ENCODE assay signal across 14 mouse cellular contexts in the genomic region with DNA sequence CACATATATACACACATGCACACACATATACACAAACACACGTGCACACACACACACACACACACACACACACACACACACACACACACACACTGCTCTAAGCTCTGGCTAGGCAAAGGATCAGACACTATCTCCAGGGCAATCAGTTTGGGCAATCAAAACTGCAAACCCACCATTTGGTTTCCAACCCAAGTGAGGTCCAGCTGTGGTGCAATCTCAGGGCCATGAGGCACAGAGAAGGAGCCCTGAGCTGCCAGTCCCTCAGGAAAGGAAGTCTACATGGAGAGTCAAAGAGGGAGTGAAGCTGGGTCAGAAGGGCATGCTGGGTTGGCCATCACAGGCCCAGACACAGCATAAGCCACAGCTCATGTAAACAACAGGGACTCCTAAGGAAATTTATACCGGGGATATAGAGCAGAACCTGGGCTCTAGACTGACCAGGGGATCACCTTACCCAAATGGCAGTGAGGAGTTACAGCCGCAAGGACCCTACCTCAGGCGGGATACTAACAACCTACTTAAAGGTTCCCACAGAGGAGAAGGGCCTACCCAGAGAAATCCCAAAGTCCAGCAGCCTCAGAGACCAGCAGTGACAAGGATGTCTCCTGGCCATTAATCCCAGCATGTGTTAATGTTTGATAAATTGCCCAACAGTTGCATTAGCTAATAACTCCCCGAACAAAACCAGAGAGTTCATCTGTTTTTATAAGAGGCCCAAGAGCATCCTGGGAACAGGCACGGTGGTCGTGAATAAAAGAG. TPM values are rescaled to one million over a fixed set of nuclear protein-coding genes. Genes with fewer than 3 reads are reported as not detected.
DNase-seq lines count a peak whose midpoint lies in the region; ATAC-seq and TF ChIP-seq lines count a peak whose summit lies in the region.
"Had no signal": no experiment of that assay in that cellular context is flagged by ENCODE, and none has a peak within 500 bp of the region (broad histone marks: within the 10 kb centered on the region; RNA-seq: fewer than 3 reads in every experiment).

No protein-coding gene starts in this region.

- no peak overlapping the region for H3K4me3 ChIP-seq in forebrain, embryonic 14.5 days (ENCODE audit: low read depth, low read length)
- no peak overlapping the region for H3K4me3 ChIP-seq in forebrain, embryonic 15.5 days
- no peak overlapping the region for H3K4me3 ChIP-seq in kidney, embryonic 15.5 days (replicated peaks)
- H3K4me3 ChIP-seq in stomach, embryonic 14.5 days (ENCODE audit: low read depth, low read length): no peak overlapping the region
- H3K4me3 ChIP-seq in stomach, postnatal 0 days (ENCODE audit: low read depth, low read length): no peak overlapping the region
- no peak overlapping the region for H3K4me3 ChIP-seq in limb, embryonic 15.5 days
- H3K4me3 ChIP-seq: heart, adult 2 months had no signal

- H3K27me3 ChIP-seq in forebrain, embryonic 14.5 days (replicated peaks; ENCODE audit: control insufficient read depth, insufficient read depth, low read length): no peaks in the 10 kb centered on the region
- H3K27me3 ChIP-seq in forebrain, embryonic 15.5 days: no peaks in the 10 kb centered on the region
- H3K27me3 ChIP-seq in kidney, embryonic 15.5 days: 0 out of 2 replicates have a peak, but pooled peaks cover 7% of the 10 kb centered on the region
- H3K27me3 ChIP-seq in stomach, embryonic 14.5 days (ENCODE audit: control insufficient read depth, insufficient read depth, low read length): no peaks in the 10 kb centered on the region
- H3K27me3 ChIP-seq in stomach, postnatal 0 days (ENCODE audit: control insufficient read depth, insufficient read depth, low read length): no peaks in the 10 kb centered on the region
- peaks cover 25% of the 10 kb centered on the region for H3K27me3 ChIP-seq in limb, embryonic 15.5 days

- no peak for ATAC-seq in forebrain, embryonic 14.5 days
- no peak for ATAC-seq in forebrain, embryonic 15.5 days (replicated peaks)
- ATAC-seq in kidney, embryonic 15.5 days (replicated peaks; ENCODE audit: low FRiP score): peak; percentile 23; the same call in 1 of the 2 replicates
- peak; percentile 5; the same call in 1 of the 2 replicates for ATAC-seq in stomach, embryonic 14.5 days (ENCODE audit: insufficient number of reproducible peaks, insufficient read depth, low FRiP score, low read depth)
- ATAC-seq in stomach, postnatal 0 days (ENCODE audit: low FRiP score, low TSS enrichment): no peak
- no peak for ATAC-seq in limb, embryonic 15.5 days (ENCODE audit: insufficient number of reproducible peaks, low FRiP score, low TSS enrichment, low read depth)

- no peak overlapping the region for H3K4me2 ChIP-seq in forebrain, embryonic 14.5 days (ENCODE audit: low read length)
- H3K4me2 ChIP-seq in forebrain, embryonic 15.5 days (replicated peaks): no peak overlapping the region
- no peak overlapping the region for H3K4me2 ChIP-seq in kidney, embryonic 15.5 days
- H3K4me2 ChIP-seq in stomach, embryonic 14.5 days (replicated peaks; ENCODE audit: low read depth, low read length): no peak overlapping the region
- H3K4me2 ChIP-seq in stomach, postnatal 0 days (replicated peaks; ENCODE audit: low read depth): no peak overlapping the region
- H3K4me2 ChIP-seq in limb, embryonic 15.5 days: no peak overlapping the region

- no peaks in the 10 kb centered on the region for H3K9me3 ChIP-seq in forebrain, embryonic 14.5 days (replicated peaks; ENCODE audit: control insufficient read depth, low read length)
- no peaks in the 10 kb centered on the region for H3K9me3 ChIP-seq in forebrain, embryonic 15.5 days
- no peaks in the 10 kb centered on the region for H3K9me3 ChIP-seq in kidney, embryonic 15.5 days (replicated peaks)
- H3K9me3 ChIP-seq in stomach, embryonic 14.5 days (ENCODE audit: control insufficient read depth, low read depth, low read length): no peaks in the 10 kb centered on the region; the same call in 1 of the 2 replicates
- H3K9me3 ChIP-seq in stomach, postnatal 0 days (ENCODE audit: control insufficient read depth, low read length): no peaks in the 10 kb centered on the region
- H3K9me3 ChIP-seq in limb, embryonic 15.5 days: no peaks in the 10 kb centered on the region

- H3K9ac ChIP-seq in forebrain, embryonic 14.5 days (ENCODE audit: low read length): no peak overlapping the region
- H3K9ac ChIP-seq in forebrain, embryonic 15.5 days (replicated peaks): no peak overlapping the region
- H3K9ac ChIP-seq in kidney, embryonic 15.5 days: no peak overlapping the region
- H3K9ac ChIP-seq in stomach, embryonic 14.5 days (replicated peaks; ENCODE audit: low read depth, low read length): no peak overlapping the region
- no peak overlapping the region for H3K9ac ChIP-seq in stomach, postnatal 0 days (ENCODE audit: low read length)
- no peak overlapping the region for H3K9ac ChIP-seq in limb, embryonic 15.5 days

- no peak overlapping the region for H3K27ac ChIP-seq in forebrain, embryonic 14.5 days (ENCODE audit: low read depth, low read length)
- no peak overlapping the region for H3K27ac ChIP-seq in forebrain, embryonic 15.5 days (replicated peaks)
- peak overlapping the region; percentile 87 for H3K27ac ChIP-seq in kidney, embryonic 15.5 days
- H3K27ac ChIP-seq in stomach, embryonic 14.5 days (ENCODE audit: low read length): no peak overlapping the region
- no peak overlapping the region for H3K27ac ChIP-seq in stomach, postnatal 0 days (replicated peaks)
- H3K27ac ChIP-seq in limb, embryonic 15.5 days: peak overlapping the region; percentile 48; the same call in 1 of the 2 replicates
- H3K27ac ChIP-seq: heart, adult 2 months had no signal

- H3K36me3 ChIP-seq in forebrain, embryonic 14.5 days (ENCODE audit: control insufficient read depth, insufficient read depth, low read length): no peaks in the 10 kb centered on the region
- no peaks in the 10 kb centered on the region for H3K36me3 ChIP-seq in forebrain, embryonic 15.5 days
- no peaks in the 10 kb centered on the region for H3K36me3 ChIP-seq in kidney, embryonic 15.5 days
- no peaks in the 10 kb centered on the region for H3K36me3 ChIP-seq in stomach, embryonic 14.5 days (ENCODE audit: control insufficient read depth, insufficient read depth, low read length)
- H3K36me3 ChIP-seq in stomach, postnatal 0 days (ENCODE audit: control insufficient read depth, insufficient read depth, low read length): no peaks in the 10 kb centered on the region
- H3K36me3 ChIP-seq in limb, embryonic 15.5 days: no peaks in the 10 kb centered on the region

- DNase-seq in forebrain, embryonic 14.5 days (ENCODE audit: low spot score): peak; percentile 9
- DNase-seq in kidney, postnatal 4 days: no peak
- DNase-seq in stomach, postnatal 0 days (ENCODE audit: low spot score): no peak
- no peak for DNase-seq in cerebellum, postnatal 14 days
- DNase-seq: cerebellum, adult 18-20 months; heart, postnatal 14 days; lung, adult 2 months had no signal

- H3K4me1 ChIP-seq in forebrain, embryonic 14.5 days (ENCODE audit: control insufficient read depth, insufficient read depth, low read length): no peaks in the 10 kb centered on the region
- H3K4me1 ChIP-seq in forebrain, embryonic 15.5 days: no peaks in the 10 kb centered on the region
- peaks cover 52% of the 10 kb centered on the region for H3K4me1 ChIP-seq in kidney, embryonic 15.5 days
- H3K4me1 ChIP-seq in stomach, embryonic 14.5 days (ENCODE audit: control insufficient read depth, insufficient read depth, low read length): peaks cover 12% of the 10 kb centered on the region
- no peaks in the 10 kb centered on the region for H3K4me1 ChIP-seq in stomach, postnatal 0 days (replicated peaks; ENCODE audit: control insufficient read depth, insufficient read depth)
- H3K4me1 ChIP-seq in limb, embryonic 15.5 days: peaks cover 30% of the 10 kb centered on the region

- TF ChIP-seq CTCF in stomach, postnatal 0 days (IDR thresholded peaks at IDR 0.05; ENCODE audit: low read depth): no peak

- no peak for TF ChIP-seq EP300 in stomach, postnatal 0 days (optimal IDR thresholded peaks at IDR 0.05)

- 57% methylated on average over 7 of the region's 7 CpGs for WGBS in forebrain, embryonic 14.5 days
- WGBS in forebrain, embryonic 15.5 days: 56% methylated on average over 7 of the region's 7 CpGs
- 27% methylated on average over 7 of the region's 7 CpGs for WGBS in kidney, embryonic 15.5 days
- 32% methylated on average over 7 of the region's 7 CpGs for WGBS in stomach, embryonic 14.5 days
- 54% methylated on average over 7 of the region's 7 CpGs for whole genome bisulfite sequencing in stomach, postnatal 0 days
- 33% methylated on average over 7 of the region's 7 CpGs for WGBS in limb, embryonic 15.5 days

RNA-seq across cellular contexts. Expression of gene Gm12830, which starts 42.6 kb away (rescaled TPM):
- not detected in 2 replicates for polyA plus RNA-seq in forebrain, embryonic 14.5 days (2014; fragmentation: Nextera tagmentation; extraction: Ambion mirVana)
- not detected in 2 replicates for polyA plus RNA-seq in forebrain, embryonic 15.5 days (2015; fragmentation: Nextera tagmentation; extraction: Ambion mirVana)
- 0.09 and 0.14 TPM in 2 replicates for polyA plus RNA-seq in kidney, embryonic 15.5 days (2015; fragmentation: Nextera tagmentation; extraction: Ambion mirVana)
- not detected in 2 replicates for polyA plus RNA-seq in stomach, embryonic 14.5 days (2014; fragmentation: Nextera tagmentation; extraction: Ambion mirVana)
- not detected in 2 replicates for polyA plus RNA-seq in stomach, postnatal 0 days (2015; fragmentation: Nextera tagmentation; extraction: Ambion mirVana)
- polyA plus RNA-seq in limb, embryonic 15.5 days (2015; fragmentation: Nextera tagmentation; extraction: Ambion mirVana): not detected in 2 replicates
- polyA plus RNA-seq: heart, adult 2 months; lung, adult 2 months; small intestine, adult 2 months; stomach, embryonic 16.5 days had no signal

Comparison
In these comparisons a context has a peak if more than half of its experiments do, and no peak if none do; other contexts are left out.
1. ATAC-seq: peak in kidney, embryonic 15.5 days (single experiment) and stomach, embryonic 14.5 days (single experiment); none in forebrain, embryonic 14.5 days (single experiment), forebrain, embryonic 15.5 days (single experiment), stomach, postnatal 0 days (single experiment) and limb, embryonic 15.5 days (single experiment).
2. H3K27ac ChIP-seq: peak in kidney, embryonic 15.5 days (single experiment) and limb, embryonic 15.5 days (single experiment); none in forebrain, embryonic 14.5 days (single experiment), forebrain, embryonic 15.5 days (single experiment), stomach, embryonic 14.5 days (single experiment) and stomach, postnatal 0 days (single experiment).